Mouse (Mus musculus): ENCODE measurements around the gene Gba. TPM values are rescaled to one million over a fixed set of nuclear protein-coding genes. Genes with fewer than 3 reads are reported as not detected.
A peak's percentile ranks its signal among the peaks of the same experiment; 100 is the strongest.

The Gba gene
- polyA plus RNA-seq, 1 experiment from 2014 or later = 32.7 TPM

DNA sequence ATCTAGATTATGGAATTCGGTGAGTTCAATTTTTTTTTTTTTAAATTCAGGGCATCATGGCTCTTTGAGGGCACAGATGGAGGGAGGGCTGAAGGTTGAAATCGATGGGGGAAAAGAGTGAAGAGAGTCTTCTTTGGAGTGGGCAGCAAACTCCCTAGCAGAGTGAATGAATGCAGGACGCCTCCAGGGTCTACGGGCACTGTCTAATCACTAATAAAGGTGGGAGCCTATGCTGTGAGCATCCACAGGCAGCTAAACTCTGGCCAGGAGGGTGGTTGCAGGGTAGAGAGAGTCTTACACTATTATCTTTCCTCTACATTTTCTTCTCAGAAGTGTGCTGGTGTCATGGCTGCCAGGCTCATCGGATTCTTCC, 400 bp downstream of the Gba start:
- peaks cover 39% of the 10 kb centered on the region for H3K36me3 ChIP-seq
- WGBS = 26% methylated on average over 5 of the region's 5 CpGs
- no peak overlapping the region for H3K27ac ChIP-seq (replicated peaks)
- ATAC-seq (ENCODE audit: extremely low read depth, insufficient number of reproducible peaks, low FRiP score, low TSS enrichment) = no peak
- H3K27me3 ChIP-seq (replicated peaks) = no peaks in the 10 kb centered on the region
- peak overlapping the region; percentile 80 for H3K4me2 ChIP-seq
- peaks cover 5% of the 10 kb centered on the region for H3K4me1 ChIP-seq
- peak overlapping the region; percentile 84 for H3K9ac ChIP-seq
- H3K4me3 ChIP-seq = peak overlapping the region; percentile 69
- H3K9me3 ChIP-seq = no peaks in the 10 kb centered on the region

DNA sequence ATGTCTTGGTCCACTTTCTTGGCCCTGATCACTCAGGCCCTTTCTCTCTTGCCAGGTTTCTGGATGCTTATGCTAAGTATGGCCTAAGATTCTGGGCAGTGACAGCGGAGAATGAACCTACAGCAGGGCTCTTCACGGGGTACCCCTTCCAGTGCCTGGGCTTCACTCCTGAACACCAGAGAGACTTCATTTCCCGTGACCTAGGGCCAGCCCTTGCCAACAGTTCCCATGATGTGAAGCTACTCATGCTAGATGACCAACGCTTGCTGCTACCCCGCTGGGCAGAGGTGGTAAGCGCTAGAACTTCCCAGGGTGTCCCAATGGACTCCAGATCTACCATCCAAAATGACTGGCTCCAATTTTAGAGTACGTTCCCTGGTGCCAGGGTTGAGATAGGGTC, 3.4 kb downstream of the Gba start:
- no peak overlapping the region for H3K27ac ChIP-seq (replicated peaks)
- no peak overlapping the region for H3K4me2 ChIP-seq
- H3K27me3 ChIP-seq (replicated peaks) = no peaks in the 10 kb centered on the region
- no peaks in the 10 kb centered on the region for H3K9me3 ChIP-seq
- peaks cover 13% of the 10 kb centered on the region for H3K4me1 ChIP-seq
- ATAC-seq (ENCODE audit: extremely low read depth, insufficient number of reproducible peaks, low FRiP score, low TSS enrichment) = no peak
- WGBS = 85% methylated on average over 7 of the region's 7 CpGs
- H3K36me3 ChIP-seq = peaks cover 68% of the 10 kb centered on the region
- H3K9ac ChIP-seq = no peak overlapping the region
- H3K4me3 ChIP-seq = no peak overlapping the region

DNA sequence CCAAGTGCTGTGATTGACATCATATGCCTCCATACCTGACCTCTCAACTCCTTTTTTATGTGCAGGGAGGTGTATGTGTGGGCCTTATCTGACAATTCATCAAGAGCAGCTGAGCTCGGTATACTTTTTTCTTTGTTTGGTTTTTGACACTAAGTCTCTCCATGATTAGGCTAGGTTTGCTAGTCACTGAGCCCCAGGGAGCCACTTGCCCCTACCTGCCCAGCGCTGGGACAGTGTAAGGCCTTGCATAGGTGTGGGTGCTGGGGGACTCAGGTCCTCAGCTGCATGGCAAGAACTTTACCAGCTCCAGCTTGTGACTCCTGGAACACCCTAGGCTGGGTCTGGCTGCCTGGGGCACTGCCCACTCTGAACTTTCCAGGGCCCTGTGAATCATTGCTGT, 4.0 kb downstream of the Gba start:
- 70% methylated on average over 2 of the region's 2 CpGs for WGBS
- peaks cover 16% of the 10 kb centered on the region for H3K4me1 ChIP-seq
- no peak overlapping the region for H3K9ac ChIP-seq
- no peak overlapping the region for H3K4me2 ChIP-seq
- no peaks in the 10 kb centered on the region for H3K27me3 ChIP-seq (replicated peaks)
- H3K36me3 ChIP-seq = peaks cover 73% of the 10 kb centered on the region
- ATAC-seq (ENCODE audit: extremely low read depth, insufficient number of reproducible peaks, low FRiP score, low TSS enrichment) = no peak
- H3K4me3 ChIP-seq = no peak overlapping the region
- no peak overlapping the region for H3K27ac ChIP-seq (replicated peaks)
- H3K9me3 ChIP-seq = no peaks in the 10 kb centered on the region

DNA sequence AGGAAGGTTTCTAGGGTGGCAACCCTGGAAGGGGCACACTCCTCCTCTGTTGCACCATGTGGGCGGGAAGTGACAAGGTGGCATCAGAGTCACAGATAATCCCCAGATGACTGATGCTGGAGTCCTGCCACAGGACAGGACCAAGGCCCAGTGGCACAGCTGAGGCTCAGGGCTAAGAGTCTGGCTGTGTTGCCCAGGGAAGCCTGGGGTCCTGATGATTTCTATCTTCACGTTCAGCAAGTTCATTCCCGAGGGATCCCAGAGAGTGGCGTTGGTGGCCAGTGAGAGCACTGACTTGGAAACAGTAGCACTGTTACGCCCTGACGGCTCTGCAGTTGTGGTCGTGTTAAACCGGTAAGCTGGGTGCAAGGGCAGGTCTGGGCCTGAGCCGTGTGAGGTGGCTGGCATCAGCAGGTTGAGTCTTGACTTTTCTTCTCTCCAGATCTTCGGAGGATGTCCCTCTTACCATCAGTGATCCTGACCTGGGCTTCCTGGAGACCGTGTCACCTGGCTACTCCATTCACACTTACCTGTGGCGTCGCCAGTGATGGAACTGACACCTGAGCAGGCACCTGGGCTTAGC, 5.4 kb downstream of the Gba start:
- Histone ChIP-seq H3K4me2 (no peak overlapping the region), H3K9me3 (no peaks in the 10 kb centered on the region), H3K4me3 (no peak overlapping the region), H3K4me1 (peaks cover 24% of the 10 kb centered on the region), H3K9ac (no peak overlapping the region), H3K27ac (replicated peaks) (no peak overlapping the region), H3K27me3 (replicated peaks) (no peaks in the 10 kb centered on the region), H3K36me3 (peaks cover 78% of the 10 kb centered on the region)
- no peak for ATAC-seq (ENCODE audit: extremely low read depth, insufficient number of reproducible peaks, low FRiP score, low TSS enrichment)
- WGBS = 88% methylated on average over 13 of the region's 13 CpGs

DNA sequence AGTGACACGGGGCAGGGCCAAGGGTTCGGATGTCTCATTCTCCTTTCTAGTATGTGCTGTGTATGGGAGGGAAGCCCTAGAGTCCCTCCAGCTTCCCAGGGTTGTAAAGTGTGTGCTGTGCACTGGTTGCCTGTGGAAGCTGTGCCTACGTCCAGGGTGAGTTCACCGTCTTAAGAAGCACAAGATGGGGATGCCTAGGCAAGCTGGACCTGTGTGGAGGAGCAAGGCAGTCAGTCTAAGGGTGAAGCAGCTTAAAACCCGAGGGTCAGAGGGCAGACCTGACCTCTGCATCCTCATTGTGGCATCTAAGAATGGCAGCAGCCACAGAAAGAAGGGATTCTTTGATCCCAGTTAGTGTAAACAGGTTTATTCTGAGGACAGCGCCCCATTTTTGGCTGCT, 6.0 kb downstream of the Gba start:
- H3K4me2 ChIP-seq = no peak overlapping the region
- peaks cover 22% of the 10 kb centered on the region for H3K4me1 ChIP-seq
- 85% methylated on average over 6 of the region's 6 CpGs for WGBS
- H3K27me3 ChIP-seq (replicated peaks) = no peaks in the 10 kb centered on the region
- no peak for ATAC-seq (ENCODE audit: extremely low read depth, insufficient number of reproducible peaks, low FRiP score, low TSS enrichment)
- H3K36me3 ChIP-seq = peaks cover 78% of the 10 kb centered on the region
- no peak overlapping the region for H3K4me3 ChIP-seq
- no peak overlapping the region for H3K9ac ChIP-seq
- no peaks in the 10 kb centered on the region for H3K9me3 ChIP-seq
- no peak overlapping the region for H3K27ac ChIP-seq (replicated peaks)

DNA sequence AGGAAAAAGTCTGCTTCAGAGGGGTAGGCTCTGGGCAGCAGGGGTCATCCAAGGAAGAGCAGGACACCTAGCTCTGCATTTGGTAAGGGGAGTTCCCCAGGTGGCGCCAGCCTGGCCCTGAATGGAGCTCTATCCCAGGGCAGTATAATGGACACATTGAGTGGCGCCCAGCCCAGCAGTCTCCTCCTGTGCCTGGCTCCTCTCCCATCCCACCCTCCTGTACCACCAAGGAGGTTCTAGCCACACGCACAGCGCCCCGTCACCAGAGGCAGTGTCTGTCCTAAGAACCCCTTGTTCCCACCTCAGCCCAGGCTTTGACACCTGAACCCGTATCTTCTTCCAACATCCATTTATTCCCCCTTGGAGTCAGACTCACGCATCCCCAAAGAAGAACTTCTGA, 7.0 kb downstream of the Gba start:
- H3K9me3 ChIP-seq = no peaks in the 10 kb centered on the region
- peaks cover 73% of the 10 kb centered on the region for H3K36me3 ChIP-seq
- no peak overlapping the region for H3K9ac ChIP-seq
- 89% methylated on average over 7 of the region's 7 CpGs for WGBS
- peaks cover 25% of the 10 kb centered on the region for H3K4me1 ChIP-seq
- H3K27ac ChIP-seq (replicated peaks) = peak overlapping the region; percentile 67; the same call in 1 of the 2 replicates
- no peak overlapping the region for H3K4me2 ChIP-seq
- ATAC-seq (ENCODE audit: extremely low read depth, insufficient number of reproducible peaks, low FRiP score, low TSS enrichment) = no peak
- no peak overlapping the region for H3K4me3 ChIP-seq
- H3K27me3 ChIP-seq (replicated peaks) = no peaks in the 10 kb centered on the region

DNA sequence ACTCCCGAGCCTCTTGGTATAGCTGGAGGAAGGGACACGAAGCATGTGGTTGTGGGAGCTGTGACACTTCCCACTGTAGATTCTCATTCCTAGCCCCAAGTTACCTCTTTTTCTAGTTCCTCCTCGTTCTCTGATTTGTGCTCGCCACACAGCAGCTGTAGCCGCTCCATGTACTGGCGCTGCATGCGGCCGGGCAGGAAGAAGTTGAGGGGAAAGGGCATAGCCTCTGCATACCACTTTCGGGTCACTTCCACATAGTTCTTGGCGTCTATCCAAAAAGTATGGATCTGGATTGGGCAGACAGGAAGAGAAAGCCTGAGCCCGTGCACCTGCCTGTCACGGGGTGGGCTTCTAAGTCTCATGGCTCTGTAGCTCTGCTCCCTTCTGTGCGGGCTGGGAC, 7.4 kb downstream of the Gba start:
- H3K27ac ChIP-seq (replicated peaks) = peak overlapping the region; percentile 67
- WGBS = 74% methylated on average over 13 of the region's 13 CpGs
- H3K4me2 ChIP-seq = no peak overlapping the region
- no peak overlapping the region for H3K4me3 ChIP-seq
- ATAC-seq (ENCODE audit: extremely low read depth, insufficient number of reproducible peaks, low FRiP score, low TSS enrichment) = no peak
- H3K4me1 ChIP-seq = peaks cover 30% of the 10 kb centered on the region
- no peaks in the 10 kb centered on the region for H3K9me3 ChIP-seq
- H3K9ac ChIP-seq = no peak overlapping the region
- no peaks in the 10 kb centered on the region for H3K27me3 ChIP-seq (replicated peaks)
- H3K36me3 ChIP-seq = peaks cover 69% of the 10 kb centered on the region

DNA sequence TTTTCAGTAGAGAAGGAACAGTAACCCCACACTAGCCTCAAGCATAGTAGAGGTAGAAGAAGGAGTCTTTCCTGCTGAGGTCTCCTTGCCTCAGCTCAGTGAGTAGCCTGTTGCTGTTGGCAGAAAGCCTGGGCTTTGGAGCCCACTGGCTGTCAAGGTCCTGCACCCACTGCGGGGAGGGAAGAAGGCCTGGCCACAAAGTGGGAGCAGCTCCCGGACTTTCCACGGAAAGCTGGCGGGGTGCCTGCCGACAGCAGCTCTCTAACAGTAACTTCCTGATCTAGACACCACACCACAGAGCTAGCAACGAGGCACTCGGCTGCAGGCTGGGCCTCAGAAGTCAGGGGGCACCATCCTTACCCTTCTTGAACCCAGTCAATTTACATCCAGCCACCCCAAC, 8.0 kb downstream of the Gba start:
- ATAC-seq (ENCODE audit: extremely low read depth, insufficient number of reproducible peaks, low FRiP score, low TSS enrichment) = no peak
- Histone ChIP-seq H3K4me1 (peaks cover 35% of the 10 kb centered on the region), H3K4me2 (no peak overlapping the region), H3K4me3 (no peak overlapping the region), H3K9ac (no peak overlapping the region), H3K9me3 (no peaks in the 10 kb centered on the region), H3K36me3 (peaks cover 63% of the 10 kb centered on the region), H3K27ac (replicated peaks) (peak overlapping the region; percentile 67), H3K27me3 (replicated peaks) (no peaks in the 10 kb centered on the region)
- WGBS = 64% methylated on average over 7 of the region's 7 CpGs

DNA sequence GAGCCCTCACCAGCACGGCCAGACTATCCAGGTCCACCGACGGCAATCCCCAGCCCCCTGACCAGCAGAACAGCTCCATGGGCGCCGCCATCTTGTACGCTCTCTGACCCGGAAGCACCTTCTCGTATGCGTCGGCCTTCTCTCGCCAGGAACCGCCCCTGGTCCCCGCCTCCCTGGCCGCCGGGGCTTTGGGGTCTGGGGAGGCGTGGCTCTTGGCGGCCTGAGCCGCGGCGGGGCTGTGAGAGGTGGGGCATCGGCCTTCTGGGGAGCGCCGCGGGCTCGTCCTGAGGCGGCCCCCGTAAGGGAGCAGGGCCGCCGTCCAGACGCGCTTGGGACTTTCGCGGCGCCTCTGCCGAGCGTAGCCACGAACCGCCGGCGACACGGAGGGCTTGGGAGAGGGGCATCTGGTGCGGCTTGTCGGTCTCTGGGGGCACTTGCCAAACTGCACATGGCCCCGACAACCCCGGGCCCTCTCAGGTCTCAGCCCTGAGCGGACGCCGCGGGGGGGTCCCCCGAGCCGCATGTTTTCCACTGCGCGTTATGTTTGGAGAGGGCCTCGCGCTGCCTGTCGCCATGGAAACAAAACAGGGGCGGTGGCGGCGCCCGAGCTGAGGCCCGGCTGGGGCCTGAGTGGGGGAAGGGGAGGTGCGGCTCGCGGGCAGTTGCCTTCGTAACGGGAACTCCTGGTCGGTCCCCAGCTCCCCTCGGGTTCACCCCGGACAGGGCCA, 11.2 kb downstream of the Gba start:
- WGBS = under 1% methylated on average over 69 of the region's 69 CpGs
- H3K9ac ChIP-seq = peak overlapping the region; percentile 86
- H3K4me3 ChIP-seq = peak overlapping the region; percentile 95

DNA sequence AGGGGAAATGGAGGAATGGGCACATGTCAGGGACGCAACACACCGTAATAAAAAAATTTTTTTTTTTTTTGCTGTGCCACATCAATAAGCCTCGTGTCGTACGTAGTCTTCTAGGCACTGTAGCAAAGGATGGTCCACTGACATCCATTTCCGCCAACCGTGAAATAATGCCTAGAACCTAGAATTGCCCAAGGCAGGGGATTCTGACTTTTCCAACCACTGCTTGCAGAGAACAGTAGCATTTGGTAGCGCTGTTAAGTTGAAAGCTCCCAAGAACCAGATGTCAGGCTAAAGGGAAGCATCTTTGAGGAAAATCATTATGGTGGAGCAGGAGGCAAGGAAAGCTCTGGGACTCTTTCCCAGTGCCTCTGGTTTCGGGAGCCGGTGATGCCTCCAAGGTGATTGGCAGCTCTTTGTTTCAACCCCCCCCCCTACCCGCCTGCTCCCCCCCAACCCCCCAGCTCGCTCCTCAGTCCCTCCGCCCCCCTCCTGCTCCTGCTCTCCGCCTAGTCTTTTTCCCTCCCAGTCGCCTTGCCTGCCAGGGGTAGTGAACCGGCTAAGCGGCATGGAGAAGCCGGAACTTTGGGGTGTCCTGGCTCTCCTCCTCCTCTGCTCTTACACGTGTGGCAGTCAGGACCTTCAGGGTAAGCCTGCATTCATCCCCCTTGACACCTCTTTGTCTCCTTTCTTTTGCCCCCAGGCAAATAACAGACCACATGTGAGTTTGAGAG, 12.1 kb downstream of the Gba start, which contains the start of gene Thbs3:
Gene Thbs3 (plus strand): TSS at position 500 of the 731 bp plus-strand sequence.
- H3K4me3 ChIP-seq = peak within 1 kb of the TSS; percentile 95
- ATAC-seq (ENCODE audit: extremely low read depth, insufficient number of reproducible peaks, low FRiP score, low TSS enrichment) = no peak
- 2% methylated on average over 18 of the region's 19 CpGs for WGBS
- H3K27me3 ChIP-seq (replicated peaks) = no peaks in the 10 kb centered on the region
- peak within 1 kb of the TSS; percentile 94 for H3K4me2 ChIP-seq
- H3K36me3 ChIP-seq = peaks cover 22% of the 10 kb centered on the region
- H3K27ac ChIP-seq (replicated peaks) = peak within 1 kb of the TSS; percentile 96
- H3K4me1 ChIP-seq = peaks cover 47% of the 10 kb centered on the region
- peak within 1 kb of the TSS; percentile 86 for H3K9ac ChIP-seq
- H3K9me3 ChIP-seq = no peaks in the 10 kb centered on the region

More for the DNA sequence above, 11.2 kb downstream of the Gba start:
- Histone ChIP-seq H3K27ac (replicated peaks) (peak overlapping the region; percentile 96), H3K36me3 (peaks cover 31% of the 10 kb centered on the region), H3K9me3 (no peaks in the 10 kb centered on the region), H3K4me1 (peaks cover 39% of the 10 kb centered on the region), H3K4me2 (peak overlapping the region; percentile 94), H3K27me3 (replicated peaks) (no peaks in the 10 kb centered on the region)
- ATAC-seq (ENCODE audit: extremely low read depth, insufficient number of reproducible peaks, low FRiP score, low TSS enrichment) = peak; percentile 87

DNA sequence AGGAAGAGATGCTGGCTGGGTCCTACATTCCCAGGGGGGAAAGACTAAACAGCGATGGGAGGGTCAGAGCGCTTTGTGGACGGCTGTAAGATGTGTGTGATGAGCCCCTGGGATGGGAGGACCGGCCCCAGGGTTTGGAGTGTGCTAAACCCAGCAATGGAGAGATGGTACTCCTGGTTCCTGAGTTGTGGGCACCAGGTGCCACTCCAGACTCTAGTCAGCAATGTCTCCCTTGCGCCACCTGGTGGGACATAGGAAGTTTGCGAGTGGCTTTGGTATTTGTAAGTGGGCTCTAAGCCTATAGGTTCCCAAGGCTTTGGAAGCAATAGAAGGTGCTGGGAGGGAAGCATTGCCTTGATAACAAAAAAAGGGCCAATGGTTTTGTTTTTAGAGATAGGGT, 13.1 kb downstream of the Gba start:
- H3K36me3 ChIP-seq = peaks cover 12% of the 10 kb centered on the region
- WGBS = 0% methylated on average over 6 of the region's 6 CpGs
- H3K4me1 ChIP-seq = peaks cover 44% of the 10 kb centered on the region
- no peak for ATAC-seq (ENCODE audit: extremely low read depth, insufficient number of reproducible peaks, low FRiP score, low TSS enrichment)
- H3K27ac ChIP-seq (replicated peaks) = peak overlapping the region; percentile 96
- H3K4me2 ChIP-seq = peak overlapping the region; percentile 94
- no peaks in the 10 kb centered on the region for H3K9me3 ChIP-seq
- no peaks in the 10 kb centered on the region for H3K27me3 ChIP-seq (replicated peaks)
- H3K4me3 ChIP-seq = peak overlapping the region; percentile 95
- H3K9ac ChIP-seq = peak overlapping the region; percentile 86
